Mouse (Mus musculus) liver, postnatal 0 days (tissue): Measurements from ENCODE around the gene Slc6a2. TPM values are rescaled to one million over a fixed set of nuclear protein-coding genes. Genes with fewer than 3 reads are reported as not detected.

Experiments used
- ATAC-seq: fragments of 200-750 bp; cut with Nextera tagmentation; 2 replicates; pipeline ENCODE4 v1.8.0; 2017; ENCODE audit warnings: mild to moderate bottlenecking, moderate library complexity
- DNase-seq: peaks from one replicate; pipeline ENCODE4 v3.0.0-alpha.2; 2016
- H3K27ac ChIP-seq: fragments of 300-500 bp; sonication (generic); 2 replicates; pipeline ENCODE4 v1.5.1; 2014; ENCODE audit warnings: antibody characterized with exemption, moderate library complexity, mild to moderate bottlenecking, low read depth
- H3K27me3 ChIP-seq: fragments of 300-500 bp; sonication (generic); 2 replicates; pipeline ENCODE4 v1.6.1; 2014; ENCODE audit warnings: low read length, control low read depth, mixed read lengths; ENCODE audit not compliant: insufficient read depth
- H3K36me3 ChIP-seq: fragments of 300-500 bp; sonication (generic); replicated peaks from 2 replicates; pipeline ENCODE4 v1.6.1; 2014; ENCODE audit warnings: mild to moderate bottlenecking, control low read depth, low read length, moderate library complexity, mixed read lengths; ENCODE audit not compliant: insufficient read depth
- H3K4me1 ChIP-seq: fragments of 300-500 bp; sonication (generic); 2 replicates; pipeline ENCODE4 v1.6.1; 2014; ENCODE audit warnings: antibody characterized with exemption, mild to moderate bottlenecking, control low read depth; ENCODE audit not compliant: insufficient read depth
- H3K4me2 ChIP-seq: fragments of 300-500 bp; sonication (generic); 2 replicates; pipeline ENCODE4 v1.6.1; 2014; ENCODE audit warnings: low read depth, mild to moderate bottlenecking, low read length, moderate library complexity, mixed read lengths
- H3K4me3 ChIP-seq: fragments of 300-500 bp; sonication (generic); 2 replicates; pipeline ENCODE4 v1.5.1; 2014; ENCODE audit warnings: low read depth, low read length
- H3K9ac ChIP-seq: fragments of 300-500 bp; sonication (generic); replicated peaks from 2 replicates; pipeline ENCODE4 v1.6.1; 2014; ENCODE audit warnings: mild to moderate bottlenecking, moderate library complexity
- H3K9me3 ChIP-seq: fragments of 300-500 bp; sonication (generic); 2 replicates; pipeline ENCODE4 v1.6.1; 2016; ENCODE audit warnings: mild to moderate bottlenecking, control low read depth, low read length, mixed read lengths
- CTCF ChIP-seq: sonication (generic); IDR thresholded peaks from 2 replicates; pipeline ENCODE4 v1.5.1; 2016; ENCODE audit warnings: antibody characterized with exemption, low read depth
- EP300 ChIP-seq: IDR thresholded peaks from 2 replicates; pipeline ENCODE4 v1.6.1; 2016; ENCODE audit warnings: antibody characterized with exemption, low read depth, mild to moderate bottlenecking
- WGBS: fragments of 180-500 bp; shearing (Covaris S2); extraction: QIAGEN DNeasy Blood & Tissue Kit; methylation state at CpG from one replicate; pipeline ENCODE4 v1.1.7; 2014; ENCODE audit not compliant: insufficient replicate concordance; 5-methylcytosine and 5-hydroxymethylcytosine counted together
- polyA plus RNA-seq: library from polyadenylated mRNA; unstranded; fragments of >200 nt; fragmentation: Nextera tagmentation; extraction: Ambion mirVana; gene quantifications from 2 replicates; pipeline ENCODE4 v1.2.1, GENCODE M21; 2015

Gene Slc6a2
- polyA plus RNA-seq: not detected in 2 replicates

GRCm38 (mm10) chr8:92959779-92960178 lies at the start of gene Slc6a2:
Gene Slc6a2, plus strand, starts transcription at chr8:92960079.
- Histone ChIP-seq H3K9ac (no peak within 1 kb of the TSS), H3K36me3 (no peaks in the 10 kb centered on the region), H3K4me1 (no peaks in the 10 kb centered on the region), H3K27me3 (peaks cover 45% of the 10 kb centered on the region), H3K4me2 (no peak within 1 kb of the TSS), H3K4me3 (no peak within 1 kb of the TSS), H3K27ac (no peak within 1 kb of the TSS), H3K9me3 (no peaks in the 10 kb centered on the region)
- WGBS: 43% methylated on average over 10 of the region's 10 CpGs
- TF ChIP-seq EP300: no peak
- TF ChIP-seq CTCF: no peak
- no peak for DNase-seq
- ATAC-seq: no peak

GRCm38 (mm10) chr8:92911477-92911876 lies 48.4 kb upstream of the Slc6a2 start:
- no peaks in the 10 kb centered on the region for H3K4me1 ChIP-seq
- 75% methylated on average over 3 of the region's 3 CpGs for WGBS
- no peak overlapping the region for H3K9ac ChIP-seq
- peaks cover 2% of the 10 kb centered on the region; the same call in 1 of the 2 replicates for H3K36me3 ChIP-seq
- ATAC-seq (no peak), DNase-seq (no peak)
- H3K27ac ChIP-seq: no peak overlapping the region
- H3K4me2 ChIP-seq: no peak overlapping the region
- no peak for TF ChIP-seq EP300
- TF ChIP-seq CTCF: no peak
- H3K27me3 ChIP-seq: no peaks in the 10 kb centered on the region
- H3K9me3 ChIP-seq: no peaks in the 10 kb centered on the region
- H3K4me3 ChIP-seq: no peak overlapping the region

GRCm38 (mm10) chr8:92913396-92913795 lies 46.5 kb upstream of the Slc6a2 start:
- Histone ChIP-seq H3K27me3 (no peaks in the 10 kb centered on the region), H3K9me3 (no peaks in the 10 kb centered on the region), H3K27ac (no peak overlapping the region), H3K4me1 (no peaks in the 10 kb centered on the region), H3K36me3 (peaks cover 2% of the 10 kb centered on the region; the same call in 1 of the 2 replicates), H3K4me2 (no peak overlapping the region), H3K4me3 (no peak overlapping the region), H3K9ac (no peak overlapping the region)
- TF ChIP-seq CTCF: no peak
- no peak for TF ChIP-seq EP300
- no peak for DNase-seq
- 79% methylated on average over 7 of the region's 7 CpGs for WGBS
- no peak for ATAC-seq

- Histone ChIP-seq H3K36me3 (peaks cover 2% of the 10 kb centered on the region; the same call in 1 of the 2 replicates), H3K9me3 (no peaks in the 10 kb centered on the region), H3K4me2 (no peak overlapping the region), H3K27me3 (no peaks in the 10 kb centered on the region), H3K9ac (no peak overlapping the region), H3K4me1 (no peaks in the 10 kb centered on the region), H3K27ac (no peak overlapping the region), H3K4me3 (no peak overlapping the region)
- ATAC-seq: no peak
- 60% methylated on average over 3 of the region's 3 CpGs for WGBS
- no peak for DNase-seq
- TF ChIP-seq EP300: no peak
- TF ChIP-seq CTCF: no peak
These were observed 43.8 kb upstream of the Slc6a2 start for GRCm38 (mm10) chr8:92916082-92916481.

GRCm38 (mm10) chr8:92921768-92922167 lies 38.1 kb upstream of the Slc6a2 start:
- Histone ChIP-seq H3K27ac (no peak overlapping the region), H3K9me3 (no peaks in the 10 kb centered on the region), H3K27me3 (no peaks in the 10 kb centered on the region), H3K9ac (no peak overlapping the region), H3K4me1 (no peaks in the 10 kb centered on the region), H3K4me3 (no peak overlapping the region), H3K4me2 (no peak overlapping the region), H3K36me3 (no peaks in the 10 kb centered on the region)
- WGBS: 79% methylated on average over 3 of the region's 3 CpGs
- ATAC-seq: no peak
- no peak for TF ChIP-seq CTCF
- TF ChIP-seq EP300: no peak
- DNase-seq: no peak

GRCm38 (mm10) chr8:92928986-92929385 lies 30.9 kb upstream of the Slc6a2 start:
- H3K4me1 ChIP-seq: no peaks in the 10 kb centered on the region
- no peak overlapping the region for H3K4me2 ChIP-seq
- H3K4me3 ChIP-seq: no peak overlapping the region
- DNase-seq: no peak
- no peak for ATAC-seq
- TF ChIP-seq CTCF: no peak
- TF ChIP-seq EP300: no peak
- H3K27me3 ChIP-seq: no peaks in the 10 kb centered on the region
- 78% methylated on average over 4 of the region's 4 CpGs for whole genome bisulfite sequencing
- H3K9me3 ChIP-seq: peaks cover 4% of the 10 kb centered on the region; the same call in 1 of the 2 replicates
- no peaks in the 10 kb centered on the region for H3K36me3 ChIP-seq
- no peak overlapping the region for H3K9ac ChIP-seq
- H3K27ac ChIP-seq: no peak overlapping the region

GRCm38 (mm10) chr8:92938056-92938455 lies 21.8 kb upstream of the Slc6a2 start:
- no peaks in the 10 kb centered on the region for H3K4me1 ChIP-seq
- DNase-seq: no peak
- H3K4me2 ChIP-seq: no peak overlapping the region
- H3K9ac ChIP-seq: no peak overlapping the region
- no peaks in the 10 kb centered on the region for H3K36me3 ChIP-seq
- no peaks in the 10 kb centered on the region for H3K9me3 ChIP-seq
- no peak for TF ChIP-seq CTCF
- no peak for TF ChIP-seq EP300
- no peaks in the 10 kb centered on the region for H3K27me3 ChIP-seq
- no peak for ATAC-seq
- H3K27ac ChIP-seq: no peak overlapping the region
- WGBS: 66% methylated on average over 4 of the region's 4 CpGs
- no peak overlapping the region for H3K4me3 ChIP-seq
